Mouse (Mus musculus): ENCODE measurements around the gene Ltb.

Gene Ltb

GRCm38 (mm10) chr17:35226561-35227046, 32.4 kb downstream of the Ltb start:
- DNase-seq: peak; percentile 45 to 55

- DNase-seq: peak in 1 of 2 experiments; percentile 35
Measured at GRCm38 (mm10) chr17:35231022-35231421, 36.8 kb downstream of the Ltb start.

- peak; percentile 82 to 91 for DNase-seq
Measured at GRCm38 (mm10) chr17:35232043-35232442, 37.8 kb downstream of the Ltb start.

GRCm38 (mm10) chr17:35232659-35233058, 38.4 kb downstream of the Ltb start:
- no peak for DNase-seq

- DNase-seq: peak in 1 of 2 experiments; percentile 66
Measured at GRCm38 (mm10) chr17:35233114-35233980, 39.1 kb downstream of the Ltb start, which contains the start of gene Atp6v1g2. Atp6v1g2 (plus strand) TSS chr17:35233660.

- DNase-seq: peak in 1 of 2 experiments; percentile 29
Measured at GRCm38 (mm10) chr17:35234090-35234489, 39.9 kb downstream of the Ltb start.

- DNase-seq: peak; percentile 40 to 68
Measured at GRCm38 (mm10) chr17:35234903-35235302, 40.7 kb downstream of the Ltb start.

- DNase-seq: peak; percentile 93 to 97
Measured at GRCm38 (mm10) chr17:35235614-35236389, 41.6 kb downstream of the Ltb start, which contains the start of gene Nfkbil1. Nfkbil1 (minus strand) TSS chr17:35235792.

- peak; percentile 94 to 98 for DNase-seq
Measured at GRCm38 (mm10) chr17:35236390-35236746, 42.1 kb downstream of the Ltb start.

GRCm38 (mm10) chr17:35236996-35237395, 42.8 kb downstream of the Ltb start:
- peak in 1 of 2 experiments; percentile 41 for DNase-seq

GRCm38 (mm10) chr17:35237504-35237903, 43.3 kb downstream of the Ltb start:
- DNase-seq: peak in 1 of 2 experiments; percentile 51

GRCm38 (mm10) chr17:35239700-35240099, 45.5 kb downstream of the Ltb start:
- no peak for DNase-seq

GRCm38 (mm10) chr17:35240384-35241304, 46.4 kb downstream of the Ltb start:
- peak; percentile 38 to 73 for DNase-seq

- peak; percentile 93 to 98 for DNase-seq
Measured at GRCm38 (mm10) chr17:35241305-35242014, 47.2 kb downstream of the Ltb start, which contains the start of gene Ddx39b. Ddx39b (plus strand) TSS chr17:35241746.

GRCm38 (mm10) chr17:35242015-35242941, 48.0 kb downstream of the Ltb start:
- peak; percentile 73 to 89 for DNase-seq

GRCm38 (mm10) chr17:35243086-35243485, 48.8 kb downstream of the Ltb start:
- peak; percentile 48 to 78 for DNase-seq

- DNase-seq: no peak
Measured at GRCm38 (mm10) chr17:35244999-35245398, 50.8 kb downstream of the Ltb start.
